Mouse (Mus musculus): ENCODE data around the gene Fank1. TPM values are rescaled to one million over a fixed set of nuclear protein-coding genes. Genes with fewer than 3 reads are reported as not detected.

The Fank1 gene
- polyA plus RNA-seq, 2 experiments: 0.04 TPM; not detected in 1

- no peak for ATAC-seq (ENCODE audit: insufficient read depth)
Observed at GRCm38 (mm10) chr7:133863684-133864083, 87.0 kb downstream of the Fank1 start.

GRCm38 (mm10) chr7:133870265-133870664, 93.6 kb downstream of the Fank1 start:
- no peak overlapping the region for H3K4me3 ChIP-seq (ENCODE audit: insufficient read depth in 1 of 2, low read depth in 2 of 2, low read length in 2 of 2)
- H3K27me3 ChIP-seq (ENCODE audit: control insufficient read depth, insufficient read depth, low read length): no peaks in the 10 kb centered on the region
- ATAC-seq (ENCODE audit: insufficient read depth): no peak
- TF ChIP-seq CTCF (IDR thresholded peaks at IDR 0.05; ENCODE audit: low read depth) (no peak), EP300 (IDR thresholded peaks at IDR 0.05; ENCODE audit: low read depth) (no peak)
- no peak overlapping the region for H3K27ac ChIP-seq
- H3K36me3 ChIP-seq (replicated peaks; ENCODE audit: control insufficient read depth, insufficient read depth, low read depth): no peaks in the 10 kb centered on the region
- DNase-seq (ENCODE audit: low read depth in 3 of 3, low spot score in 3 of 3): no peak
- no peak overlapping the region for H3K4me2 ChIP-seq (ENCODE audit: low read depth)
- H3K4me1 ChIP-seq (replicated peaks; ENCODE audit: control insufficient read depth in 2 of 2, insufficient read depth in 2 of 2, low read length in 1 of 2): no peaks in the 10 kb centered on the region
- H3K9ac ChIP-seq (replicated peaks): no peak overlapping the region
- 48% methylated on average over 4 of the region's 4 CpGs for WGBS (ENCODE audit: insufficient replicate concordance)
- H3K9me3 ChIP-seq (ENCODE audit: control insufficient read depth, low read length): no peaks in the 10 kb centered on the region

More at GRCm38 (mm10) chr7:133863684-133864083, 87.0 kb downstream of the Fank1 start:
- TF ChIP-seq CTCF (IDR thresholded peaks at IDR 0.05; ENCODE audit: low read depth) (no peak), EP300 (IDR thresholded peaks at IDR 0.05; ENCODE audit: low read depth) (no peak)
- no peak overlapping the region for H3K4me2 ChIP-seq (ENCODE audit: low read depth)
- no peak overlapping the region for H3K4me3 ChIP-seq (ENCODE audit: insufficient read depth in 1 of 2, low read depth in 2 of 2, low read length in 2 of 2)
- H3K27ac ChIP-seq: no peak overlapping the region
- no peaks in the 10 kb centered on the region for H3K4me1 ChIP-seq (replicated peaks; ENCODE audit: control insufficient read depth in 2 of 2, insufficient read depth in 2 of 2, low read length in 1 of 2)
- no peaks in the 10 kb centered on the region for H3K27me3 ChIP-seq (ENCODE audit: control insufficient read depth, insufficient read depth, low read length)
- H3K9me3 ChIP-seq (ENCODE audit: control insufficient read depth, low read length): no peaks in the 10 kb centered on the region
- H3K9ac ChIP-seq (replicated peaks): no peak overlapping the region
- no peaks in the 10 kb centered on the region for H3K36me3 ChIP-seq (replicated peaks; ENCODE audit: control insufficient read depth, insufficient read depth, low read depth)
- WGBS (ENCODE audit: insufficient replicate concordance): 75% methylated on average over 4 of the region's 4 CpGs
- no peak for DNase-seq (ENCODE audit: low read depth in 3 of 3, low spot score in 3 of 3)

- no peaks in the 10 kb centered on the region for H3K9me3 ChIP-seq (ENCODE audit: control insufficient read depth, low read length)
- H3K9ac ChIP-seq (replicated peaks): no peak overlapping the region
- H3K27me3 ChIP-seq (ENCODE audit: control insufficient read depth, insufficient read depth, low read length): no peaks in the 10 kb centered on the region
- no peak overlapping the region for H3K4me3 ChIP-seq (ENCODE audit: insufficient read depth in 1 of 2, low read depth in 2 of 2, low read length in 2 of 2)
- WGBS (ENCODE audit: insufficient replicate concordance): 55% methylated on average over 5 of the region's 5 CpGs
- H3K36me3 ChIP-seq (replicated peaks; ENCODE audit: control insufficient read depth, insufficient read depth, low read depth): no peaks in the 10 kb centered on the region
- TF ChIP-seq EP300 (IDR thresholded peaks at IDR 0.05; ENCODE audit: low read depth): no peak
- TF ChIP-seq CTCF (IDR thresholded peaks at IDR 0.05; ENCODE audit: low read depth): no peak
- no peak for ATAC-seq (ENCODE audit: insufficient read depth)
- no peaks in the 10 kb centered on the region for H3K4me1 ChIP-seq (replicated peaks; ENCODE audit: control insufficient read depth in 2 of 2, insufficient read depth in 2 of 2, low read length in 1 of 2)
- no peak for DNase-seq (ENCODE audit: low read depth in 3 of 3, low spot score in 3 of 3)
- no peak overlapping the region for H3K4me2 ChIP-seq (ENCODE audit: low read depth)
- no peak overlapping the region for H3K27ac ChIP-seq
Observed at GRCm38 (mm10) chr7:133872701-133873100, 96.0 kb downstream of the Fank1 start.

GRCm38 (mm10) chr7:133876139-133876538, 99.5 kb downstream of the Fank1 start:
- no peaks in the 10 kb centered on the region for H3K4me1 ChIP-seq (replicated peaks; ENCODE audit: control insufficient read depth in 2 of 2, insufficient read depth in 2 of 2, low read length in 1 of 2)
- no peak overlapping the region for H3K9ac ChIP-seq (replicated peaks)
- WGBS (ENCODE audit: insufficient replicate concordance): 63% methylated on average over 3 of the region's 3 CpGs
- no peak overlapping the region for H3K4me3 ChIP-seq (ENCODE audit: insufficient read depth in 1 of 2, low read depth in 2 of 2, low read length in 2 of 2)
- TF ChIP-seq CTCF (IDR thresholded peaks at IDR 0.05; ENCODE audit: low read depth): no peak
- TF ChIP-seq EP300 (IDR thresholded peaks at IDR 0.05; ENCODE audit: low read depth): no peak
- no peaks in the 10 kb centered on the region for H3K9me3 ChIP-seq (ENCODE audit: control insufficient read depth, low read length)
- no peak overlapping the region for H3K4me2 ChIP-seq (ENCODE audit: low read depth)
- no peaks in the 10 kb centered on the region for H3K36me3 ChIP-seq (replicated peaks; ENCODE audit: control insufficient read depth, insufficient read depth, low read depth)
- H3K27me3 ChIP-seq (ENCODE audit: control insufficient read depth, insufficient read depth, low read length): no peaks in the 10 kb centered on the region
- DNase-seq (ENCODE audit: low read depth in 3 of 3, low spot score in 3 of 3) (no peak), ATAC-seq (ENCODE audit: insufficient read depth) (no peak)
- no peak overlapping the region for H3K27ac ChIP-seq

- ATAC-seq (ENCODE audit: insufficient read depth) (no peak), DNase-seq (ENCODE audit: low read depth in 3 of 3, low spot score in 3 of 3) (no peak)
- TF ChIP-seq CTCF (IDR thresholded peaks at IDR 0.05; ENCODE audit: low read depth) (no peak), EP300 (IDR thresholded peaks at IDR 0.05; ENCODE audit: low read depth) (no peak)
- H3K9me3 ChIP-seq (ENCODE audit: control insufficient read depth, low read length): no peaks in the 10 kb centered on the region
- H3K9ac ChIP-seq (replicated peaks): no peak overlapping the region
- H3K4me2 ChIP-seq (ENCODE audit: low read depth): no peak overlapping the region
- no peaks in the 10 kb centered on the region for H3K27me3 ChIP-seq (ENCODE audit: control insufficient read depth, insufficient read depth, low read length)
- no peak overlapping the region for H3K4me3 ChIP-seq (ENCODE audit: insufficient read depth in 1 of 2, low read depth in 2 of 2, low read length in 2 of 2)
- no peak overlapping the region for H3K27ac ChIP-seq
- 62% methylated on average over 17 of the region's 17 CpGs for WGBS (ENCODE audit: insufficient replicate concordance)
- no peaks in the 10 kb centered on the region for H3K36me3 ChIP-seq (replicated peaks; ENCODE audit: control insufficient read depth, insufficient read depth, low read depth)
- no peaks in the 10 kb centered on the region for H3K4me1 ChIP-seq (replicated peaks; ENCODE audit: control insufficient read depth in 2 of 2, insufficient read depth in 2 of 2, low read length in 1 of 2)
Observed at GRCm38 (mm10) chr7:133876646-133877342, 100.1 kb downstream of the Fank1 start.
